Mouse (Mus musculus): ENCODE results near the gene Stx19. TPM values are rescaled to one million over a fixed set of nuclear protein-coding genes. Genes with fewer than 3 reads are reported as not detected.

Stx19 gene
- total RNA-seq, 2 experiments from 2014 or later, result not detected

DNA sequence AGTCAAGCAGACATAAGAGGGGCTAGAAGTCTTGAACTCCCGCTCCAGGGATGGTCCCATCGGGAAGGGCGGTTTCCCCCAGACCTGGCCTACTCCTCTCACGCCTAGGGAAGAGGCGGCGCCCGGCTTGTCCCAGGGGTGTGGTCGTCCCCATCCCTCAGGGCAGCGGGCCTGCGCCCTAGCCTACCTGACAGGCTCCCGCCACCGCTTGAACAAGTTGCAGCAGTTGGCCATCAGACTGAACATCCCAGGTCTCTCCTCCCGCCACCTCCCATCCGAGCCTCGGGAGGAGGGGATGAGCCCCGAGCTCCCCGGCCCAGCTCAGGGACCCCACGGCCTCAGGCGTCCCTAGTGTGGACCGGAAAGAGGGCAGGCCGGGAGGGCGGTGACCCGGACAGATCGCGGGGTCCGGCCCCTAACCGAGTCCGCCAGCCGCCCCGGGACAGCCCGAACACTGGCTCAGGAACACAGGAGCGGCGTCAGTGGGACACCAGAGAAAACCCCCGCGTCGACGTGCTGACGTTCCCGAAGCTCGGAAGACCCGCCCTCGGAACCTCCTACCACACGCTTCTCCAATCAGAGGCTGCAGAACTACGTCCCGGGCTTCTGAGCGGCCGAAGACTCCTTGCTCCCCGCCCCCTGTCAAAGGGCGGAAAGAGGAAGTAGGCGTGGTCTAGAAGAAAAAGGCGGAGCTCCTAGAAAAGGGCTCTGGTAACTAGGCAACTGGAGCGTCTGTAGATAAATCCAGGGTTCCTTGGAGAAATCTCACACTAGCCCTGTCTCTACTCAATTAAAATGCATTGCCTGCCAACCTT lies 32.2 kb downstream of the Stx19 start, which contains the start of gene Arl13b:
TSS of gene Arl13b (minus strand) at position 543 of the 815 bp plus-strand sequence.
- peak; percentile 98 for ATAC-seq (ENCODE audit: poor library complexity, severe bottlenecking)

DNA sequence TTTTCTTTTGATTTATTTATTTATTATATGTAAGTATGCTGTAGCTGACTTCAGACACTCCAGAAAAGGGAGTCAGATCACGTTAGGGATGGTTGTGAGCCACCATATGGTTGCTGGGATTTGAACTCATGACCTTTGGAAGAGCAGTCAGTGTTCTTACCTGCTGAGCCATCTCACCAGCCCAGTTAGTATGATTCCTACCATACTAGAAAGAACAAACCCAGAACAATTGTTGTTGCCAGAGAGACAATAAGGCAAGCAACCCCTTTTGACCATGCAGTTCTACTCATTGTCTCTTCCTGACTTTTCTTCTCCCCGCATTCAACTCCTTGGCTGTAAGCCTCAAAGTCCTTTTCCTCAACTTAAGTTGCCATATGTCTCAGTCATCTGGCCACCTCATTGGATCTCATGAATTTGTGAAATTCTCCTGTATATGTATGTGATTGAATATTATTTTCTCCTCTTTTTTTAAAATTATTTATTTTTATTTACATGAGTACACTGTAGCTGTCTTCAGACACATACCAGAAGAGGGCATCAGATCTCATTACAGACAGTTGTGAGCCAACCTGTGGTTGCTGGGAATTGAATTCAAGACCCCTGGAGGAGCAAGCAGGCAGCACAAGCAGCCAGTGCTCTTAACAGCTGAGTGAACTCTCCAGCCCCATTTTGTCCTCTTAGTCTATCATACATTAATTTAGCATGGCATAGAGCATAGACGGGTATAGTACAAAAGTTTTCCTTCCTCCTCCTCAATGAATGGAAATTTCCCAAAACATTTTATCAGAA lies 38.2 kb downstream of the Stx19 start:
- ATAC-seq (ENCODE audit: poor library complexity, severe bottlenecking), result no peak

DNA sequence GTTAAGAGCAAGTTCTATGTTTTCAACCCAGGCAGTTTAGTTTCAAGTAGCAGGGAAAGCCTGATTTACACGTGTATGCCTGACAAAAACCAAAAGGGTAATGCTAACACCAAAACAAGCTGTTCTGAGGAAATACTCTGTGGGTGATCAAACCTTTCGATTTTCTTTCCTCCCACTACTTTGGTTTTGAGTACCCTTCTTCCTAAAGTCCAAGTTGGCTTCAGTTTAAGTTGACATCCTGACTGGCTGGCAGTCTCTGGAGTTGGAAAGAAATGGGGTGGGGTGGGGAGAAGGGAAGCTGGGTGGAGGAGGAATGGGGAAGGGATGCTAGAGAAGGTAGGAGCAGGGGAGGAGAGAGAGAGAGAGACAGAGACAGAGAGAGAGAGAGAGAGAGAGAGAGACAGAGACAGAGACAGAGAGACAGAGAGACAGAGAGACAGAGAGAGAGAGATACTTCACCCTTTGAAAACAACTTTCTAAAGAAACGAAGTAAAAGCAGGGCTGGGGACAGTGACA lies 39.2 kb downstream of the Stx19 start:
- ATAC-seq (ENCODE audit: poor library complexity, severe bottlenecking), result no peak

DNA sequence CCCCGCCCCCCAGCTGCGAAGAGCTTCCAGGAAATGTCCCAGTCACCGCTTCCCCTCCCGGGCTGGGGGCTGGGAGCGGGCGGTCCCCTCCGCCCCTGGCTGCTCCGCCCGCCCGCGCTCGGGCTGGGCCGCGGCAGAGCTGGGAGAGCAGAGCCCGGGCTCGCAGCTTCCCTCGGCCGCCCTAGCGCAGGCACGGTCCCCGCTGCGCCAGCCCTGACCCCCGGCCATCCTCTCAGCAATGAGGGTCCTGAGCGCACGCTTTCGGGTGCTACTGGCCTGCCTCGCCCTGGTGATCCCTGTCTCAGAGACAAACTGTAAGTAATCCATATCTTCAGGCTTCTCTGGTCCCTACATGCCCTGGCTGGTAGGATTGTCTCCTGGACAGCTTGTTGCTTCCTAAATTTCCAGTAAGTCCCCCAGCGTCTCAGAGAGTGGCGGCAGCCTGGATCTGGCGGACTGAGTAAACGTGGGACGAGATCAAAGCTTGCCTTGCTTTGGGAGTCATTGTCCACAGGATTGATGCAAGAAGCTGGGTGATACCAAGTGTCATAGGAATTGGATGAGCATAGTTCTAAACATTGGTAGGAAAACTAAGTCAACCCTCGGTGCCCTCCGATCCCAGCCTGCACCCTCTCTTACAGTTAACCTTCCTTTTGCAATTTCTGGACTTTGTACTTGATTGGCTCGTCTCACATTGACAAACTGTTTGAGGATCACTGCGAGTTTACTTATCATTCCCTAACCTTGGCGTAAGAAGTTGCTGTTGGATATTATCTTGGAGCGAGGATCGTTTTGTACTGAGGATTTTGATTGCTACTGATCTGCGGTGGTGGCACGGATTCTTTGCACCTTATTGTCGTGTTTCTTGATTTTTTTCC lies 40.0 kb downstream of the Stx19 start, which contains the start of gene Pros1:
TSS of gene Pros1 (plus strand) at position 117 of the 878 bp plus-strand sequence.
- peak; percentile 81 for ATAC-seq (ENCODE audit: poor library complexity, severe bottlenecking)

DNA sequence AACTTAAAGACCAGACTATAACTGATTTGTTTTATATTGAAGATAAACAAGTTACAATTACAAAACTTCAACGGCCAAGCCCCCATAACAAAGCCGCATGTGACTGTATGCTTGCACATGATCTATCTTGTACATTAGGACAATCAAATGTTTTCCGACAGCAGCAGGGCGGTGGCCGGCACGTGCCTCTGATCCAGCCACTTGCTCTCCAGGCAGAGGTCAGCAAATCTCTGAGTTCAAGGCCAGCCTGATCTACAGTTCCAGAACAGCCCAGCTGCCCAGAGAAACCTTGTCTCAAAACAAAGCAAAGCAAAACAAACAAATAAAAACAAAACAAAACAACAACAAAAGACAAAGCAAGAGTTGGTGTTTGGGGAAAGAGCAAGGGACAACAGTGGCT lies 40.9 kb downstream of the Stx19 start:
- no peak for ATAC-seq (ENCODE audit: poor library complexity, severe bottlenecking)

DNA sequence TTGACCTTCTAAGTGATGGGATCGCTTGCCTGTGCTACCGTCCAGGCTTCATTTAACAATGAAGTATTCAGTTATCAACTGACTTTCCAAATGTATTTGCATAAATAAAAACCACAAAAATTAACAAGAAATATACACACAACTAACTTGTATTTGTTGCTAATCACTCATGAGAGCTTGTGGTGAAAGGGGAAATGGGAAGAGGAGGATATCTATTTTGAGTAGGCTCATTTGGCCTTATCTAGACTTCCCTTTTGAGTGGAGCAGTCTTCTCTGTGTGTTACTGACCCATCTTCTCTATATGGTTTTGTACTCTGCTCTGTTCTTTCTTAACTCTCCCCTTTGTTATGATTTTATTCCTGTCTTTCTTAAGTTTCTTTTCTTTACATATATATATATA lies 41.8 kb downstream of the Stx19 start:
- peak; percentile 40; the same call in 1 of the 2 replicates for ATAC-seq (ENCODE audit: poor library complexity, severe bottlenecking)

DNA sequence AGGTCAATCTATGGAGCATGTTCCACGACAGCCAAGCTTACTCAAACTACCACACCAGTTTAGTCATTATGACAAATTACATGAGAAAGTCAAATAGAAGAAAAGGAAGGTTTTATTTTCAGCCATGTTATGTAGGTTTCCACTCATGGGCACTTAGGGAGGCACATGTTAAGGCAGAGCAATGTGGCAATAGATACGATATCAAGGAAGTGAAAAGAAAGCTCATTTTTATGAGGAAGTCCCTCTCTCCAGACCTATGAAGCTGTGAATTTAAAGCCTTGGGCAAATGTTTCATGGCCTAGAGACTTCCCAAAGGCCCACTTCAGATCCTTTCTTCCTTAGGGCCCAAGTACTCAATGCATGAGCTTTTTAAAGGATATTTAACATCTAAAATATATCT lies 43.0 kb downstream of the Stx19 start:
- ATAC-seq (ENCODE audit: poor library complexity, severe bottlenecking), result peak; percentile 66

DNA sequence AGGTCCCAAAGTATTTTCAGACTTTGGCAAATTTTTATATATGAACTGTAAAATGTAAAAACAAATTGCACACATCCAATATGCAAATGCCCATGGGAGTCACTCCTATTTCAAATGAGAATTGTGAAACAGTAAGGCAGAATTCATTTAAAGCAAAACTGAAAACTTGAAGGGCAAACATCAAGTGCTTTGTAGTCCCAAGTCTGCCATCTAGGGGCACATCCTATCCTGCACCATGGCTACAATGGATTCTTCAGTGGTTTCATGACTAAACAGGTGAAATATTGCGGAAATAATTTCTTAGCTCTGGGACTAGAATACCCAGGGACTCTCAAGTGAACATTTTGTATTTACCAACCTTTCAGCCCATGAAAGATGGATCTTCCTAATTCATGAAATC lies 43.5 kb downstream of the Stx19 start:
- ATAC-seq (ENCODE audit: poor library complexity, severe bottlenecking), result peak; percentile 38

DNA sequence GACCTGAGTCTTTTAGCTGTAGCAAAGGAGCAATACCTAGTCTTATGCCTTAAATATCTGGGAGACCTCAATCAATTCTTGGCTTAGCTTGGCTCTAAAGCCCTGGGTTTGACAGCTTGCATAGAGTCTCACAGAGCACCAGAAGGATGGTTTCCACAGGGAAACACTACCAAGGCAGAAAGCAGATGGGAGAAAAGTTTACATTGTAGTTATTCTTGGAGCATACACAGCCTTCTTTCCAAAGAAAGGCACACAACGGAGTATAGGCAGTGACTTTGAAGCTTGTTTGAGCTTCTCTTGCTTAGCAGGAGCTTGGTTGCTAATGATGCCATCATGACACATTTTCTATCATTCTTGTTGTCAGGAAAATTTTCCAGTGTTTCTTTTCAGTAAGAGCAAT lies 45.7 kb downstream of the Stx19 start:
- ATAC-seq (ENCODE audit: poor library complexity, severe bottlenecking), result no peak

DNA sequence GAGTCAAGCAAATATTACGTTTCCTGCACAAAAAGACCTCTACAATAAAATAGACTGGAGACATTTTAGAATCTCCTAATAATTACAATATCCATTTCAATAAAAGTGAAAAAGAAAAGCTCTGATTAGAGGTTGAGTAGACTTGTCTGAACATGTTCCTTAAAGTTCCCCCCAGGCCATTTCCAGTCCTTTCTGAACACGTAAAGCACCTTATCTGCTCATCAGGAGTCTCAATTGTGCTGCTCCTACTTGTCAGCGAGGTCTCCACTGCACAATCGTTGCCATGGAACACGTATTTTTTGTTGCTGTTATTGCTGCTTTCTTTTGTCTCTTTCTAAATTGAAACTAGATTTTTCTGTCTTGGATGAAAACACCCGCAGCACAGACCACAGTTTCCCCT lies 47.0 kb downstream of the Stx19 start:
- ATAC-seq (ENCODE audit: poor library complexity, severe bottlenecking), result no peak

DNA sequence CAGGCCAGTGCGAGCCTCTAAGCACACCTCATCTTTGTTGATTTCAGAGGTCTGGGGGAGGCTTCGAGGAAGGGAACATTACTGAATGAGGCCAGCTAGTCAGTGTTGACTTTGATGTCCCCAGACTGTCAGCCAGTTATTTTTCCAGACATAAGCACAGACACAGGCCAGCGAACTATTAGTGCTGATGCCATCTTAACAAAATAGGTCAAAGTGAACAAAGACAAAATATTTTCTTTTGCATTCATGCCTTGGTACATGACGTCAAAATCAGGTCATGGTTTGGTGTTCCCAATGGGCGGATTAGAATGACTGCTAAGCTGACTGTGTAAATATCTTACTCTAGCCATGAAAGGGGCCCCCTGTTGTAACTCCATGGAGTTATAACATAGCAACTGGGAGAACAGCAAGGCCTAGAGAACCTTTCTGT lies 58.2 kb downstream of the Stx19 start:
- no peak for ATAC-seq (ENCODE audit: poor library complexity, severe bottlenecking)

DNA sequence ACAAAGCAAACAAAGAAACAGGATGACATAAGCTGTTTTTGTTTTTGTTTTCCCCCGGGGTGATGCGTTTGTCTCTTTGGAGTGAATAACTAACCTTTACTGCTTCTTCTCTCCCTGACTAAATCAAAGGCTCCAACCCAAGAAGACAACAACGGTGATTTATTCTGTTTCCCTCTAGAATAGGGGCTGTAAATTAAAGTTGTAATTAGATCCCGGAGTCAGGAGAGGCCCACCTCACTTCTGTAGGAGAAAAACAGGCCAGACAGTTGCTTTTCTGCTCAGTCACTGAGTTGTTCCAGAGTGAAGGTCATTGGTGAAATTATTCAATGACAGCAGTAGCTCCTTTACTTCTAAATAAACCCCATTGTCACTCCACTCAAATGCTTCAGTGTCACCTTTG lies 58.7 kb downstream of the Stx19 start:
- no peak for ATAC-seq (ENCODE audit: poor library complexity, severe bottlenecking)

Other genes starting within 250 kb of the Stx19 start
- gene Nsun3, start 27.9 kb upstream of the Stx19 start, total RNA-seq (2015), result 48.5 and 51.5 TPM in 2 replicates
- gene Nsun3, start 27.9 kb upstream of the Stx19 start, total RNA-seq (2017), result 14.9 and 19.2 TPM in 2 replicates
- 9.1 and 10.1 TPM in 2 replicates for gene Arl13b, start 32.4 kb downstream of the Stx19 start, total RNA-seq (2015)
- gene Arl13b, start 32.4 kb downstream of the Stx19 start, total RNA-seq (2017), result 8.5 and 9.6 TPM in 2 replicates
- gene Pros1, start 39.6 kb downstream of the Stx19 start, total RNA-seq (2015), result 22.6 and 24.1 TPM in 2 replicates
- 31.0 and 36.0 TPM in 2 replicates for gene Pros1, start 39.6 kb downstream of the Stx19 start, total RNA-seq (2017)